Mouse (Mus musculus): ENCODE results near the gene Serpinb5. TPM values are rescaled to one million over a fixed set of nuclear protein-coding genes. Genes with fewer than 3 reads are reported as not detected.

The Serpinb5 gene
- not detected in 2 replicates for polyA plus RNA-seq (2015; fragmentation: Nextera tagmentation; extraction: Ambion mirVana)

- 71% methylated on average over 8 of the region's 8 CpGs for WGBS
- H3K27ac ChIP-seq (replicated peaks): no peak within 1 kb of the TSS
- no peaks in the 10 kb centered on the region for H3K9me3 ChIP-seq
These were observed at the start of gene Serpinb5 for GRCm38 (mm10) chr1:106860847-106861246. Gene Serpinb5, plus strand, starts transcription at chr1:106861173.

GRCm38 (mm10) chr1:106814864-106815263 lies 46.1 kb upstream of the Serpinb5 start:
- Histone ChIP-seq H3K4me1 (no peaks in the 10 kb centered on the region), H3K36me3 (no peaks in the 10 kb centered on the region), H3K9ac (replicated peaks) (no peak overlapping the region), H3K27me3 (no peaks in the 10 kb centered on the region), H3K27ac (replicated peaks) (no peak overlapping the region), H3K4me2 (replicated peaks) (no peak overlapping the region), H3K4me3 (no peak overlapping the region), H3K9me3 (no peaks in the 10 kb centered on the region)
- ATAC-seq (replicated peaks): no peak
- WGBS: 78% methylated on average over 5 of the region's 5 CpGs

More at GRCm38 (mm10) chr1:106860847-106861246, at the start of gene Serpinb5:
- H3K4me2 ChIP-seq (replicated peaks): no peak within 1 kb of the TSS
- no peaks in the 10 kb centered on the region for H3K36me3 ChIP-seq
- H3K4me1 ChIP-seq: no peaks in the 10 kb centered on the region
- H3K9ac ChIP-seq (replicated peaks): no peak within 1 kb of the TSS
- H3K4me3 ChIP-seq: no peak within 1 kb of the TSS
- H3K27me3 ChIP-seq: no peaks in the 10 kb centered on the region
- ATAC-seq (replicated peaks): no peak

GRCm38 (mm10) chr1:106815265-106815664 lies 45.7 kb upstream of the Serpinb5 start:
- 86% methylated on average over 6 of the region's 6 CpGs for WGBS
- ATAC-seq (replicated peaks): no peak

GRCm38 (mm10) chr1:106816766-106817165 lies 44.2 kb upstream of the Serpinb5 start:
- Histone ChIP-seq H3K4me3 (no peak overlapping the region), H3K4me1 (no peaks in the 10 kb centered on the region), H3K4me2 (replicated peaks) (no peak overlapping the region), H3K9ac (replicated peaks) (no peak overlapping the region), H3K27me3 (no peaks in the 10 kb centered on the region), H3K27ac (replicated peaks) (no peak overlapping the region), H3K9me3 (no peaks in the 10 kb centered on the region), H3K36me3 (no peaks in the 10 kb centered on the region)
- no peak for ATAC-seq (replicated peaks)
- WGBS: 90% methylated on average over 11 of the region's 11 CpGs

More at GRCm38 (mm10) chr1:106815265-106815664, 45.7 kb upstream of the Serpinb5 start:
- H3K27me3 ChIP-seq: no peaks in the 10 kb centered on the region
- H3K36me3 ChIP-seq: no peaks in the 10 kb centered on the region
- no peak overlapping the region for H3K27ac ChIP-seq (replicated peaks)
- H3K4me2 ChIP-seq (replicated peaks): no peak overlapping the region
- H3K4me3 ChIP-seq: no peak overlapping the region
- H3K9me3 ChIP-seq: no peaks in the 10 kb centered on the region
- H3K9ac ChIP-seq (replicated peaks): no peak overlapping the region
- no peaks in the 10 kb centered on the region for H3K4me1 ChIP-seq

- Histone ChIP-seq H3K9ac (replicated peaks) (no peak overlapping the region), H3K4me1 (0 out of 2 replicates have a peak, but pooled peaks cover 4% of the 10 kb centered on the region), H3K4me2 (replicated peaks) (no peak overlapping the region), H3K27ac (replicated peaks) (no peak overlapping the region), H3K4me3 (no peak overlapping the region), H3K27me3 (no peaks in the 10 kb centered on the region), H3K36me3 (no peaks in the 10 kb centered on the region), H3K9me3 (no peaks in the 10 kb centered on the region)
- ATAC-seq (replicated peaks): no peak; the same call in 1 of the 2 replicates
- 25% methylated on average over 4 of the region's 4 CpGs for WGBS
These were observed 42.6 kb upstream of the Serpinb5 start for GRCm38 (mm10) chr1:106818323-106818722.

GRCm38 (mm10) chr1:106822297-106822696 lies 38.7 kb upstream of the Serpinb5 start:
- 58% methylated on average over 3 of the region's 3 CpGs for WGBS
- H3K27ac ChIP-seq (replicated peaks): no peak overlapping the region
- no peak overlapping the region for H3K9ac ChIP-seq (replicated peaks)
- H3K4me3 ChIP-seq: no peak overlapping the region
- H3K36me3 ChIP-seq: no peaks in the 10 kb centered on the region
- 0 out of 2 replicates have a peak, but pooled peaks cover 4% of the 10 kb centered on the region for H3K4me1 ChIP-seq
- no peak for ATAC-seq (replicated peaks)
- no peaks in the 10 kb centered on the region for H3K27me3 ChIP-seq
- H3K9me3 ChIP-seq: no peaks in the 10 kb centered on the region
- no peak overlapping the region for H3K4me2 ChIP-seq (replicated peaks)

- H3K27me3 ChIP-seq: no peaks in the 10 kb centered on the region
- ATAC-seq (replicated peaks): no peak
- H3K27ac ChIP-seq (replicated peaks): no peak overlapping the region
- no peaks in the 10 kb centered on the region for H3K9me3 ChIP-seq
- no peaks in the 10 kb centered on the region for H3K4me1 ChIP-seq
- H3K4me3 ChIP-seq: no peak overlapping the region
- H3K4me2 ChIP-seq (replicated peaks): no peak overlapping the region
- no peaks in the 10 kb centered on the region for H3K36me3 ChIP-seq
- no peak overlapping the region for H3K9ac ChIP-seq (replicated peaks)
- 82% methylated on average over 4 of the region's 4 CpGs for WGBS
These were observed 32.2 kb upstream of the Serpinb5 start for GRCm38 (mm10) chr1:106828784-106829183.

- H3K27ac ChIP-seq (replicated peaks): no peak overlapping the region
- H3K36me3 ChIP-seq: no peaks in the 10 kb centered on the region
- no peaks in the 10 kb centered on the region for H3K9me3 ChIP-seq
- H3K9ac ChIP-seq (replicated peaks): no peak overlapping the region
- ATAC-seq (replicated peaks): no peak
- no peaks in the 10 kb centered on the region for H3K4me1 ChIP-seq
- no peak overlapping the region for H3K4me3 ChIP-seq
- H3K4me2 ChIP-seq (replicated peaks): no peak overlapping the region
- WGBS: 92% methylated on average over 6 of the region's 6 CpGs
- no peaks in the 10 kb centered on the region for H3K27me3 ChIP-seq
These were observed 4.6 kb downstream of the Serpinb5 start for GRCm38 (mm10) chr1:106865543-106865942.

- Histone ChIP-seq H3K9me3 (no peaks in the 10 kb centered on the region), H3K27me3 (no peaks in the 10 kb centered on the region), H3K27ac (replicated peaks) (no peak overlapping the region), H3K4me1 (no peaks in the 10 kb centered on the region), H3K4me3 (no peak overlapping the region), H3K9ac (replicated peaks) (no peak overlapping the region), H3K36me3 (no peaks in the 10 kb centered on the region), H3K4me2 (replicated peaks) (no peak overlapping the region)
- 65% methylated on average over 5 of the region's 5 CpGs for WGBS
- ATAC-seq (replicated peaks): no peak
These were observed 5.1 kb downstream of the Serpinb5 start for GRCm38 (mm10) chr1:106866029-106866428.

- no peak for ATAC-seq (replicated peaks)
- Histone ChIP-seq H3K4me2 (replicated peaks) (no peak overlapping the region), H3K4me1 (no peaks in the 10 kb centered on the region), H3K9ac (replicated peaks) (no peak overlapping the region), H3K36me3 (no peaks in the 10 kb centered on the region), H3K27me3 (no peaks in the 10 kb centered on the region), H3K27ac (replicated peaks) (no peak overlapping the region), H3K4me3 (no peak overlapping the region), H3K9me3 (no peaks in the 10 kb centered on the region)
- WGBS: 64% methylated on average over 6 of the region's 6 CpGs
These were observed 5.8 kb downstream of the Serpinb5 start for GRCm38 (mm10) chr1:106866768-106867167.

GRCm38 (mm10) chr1:106869986-106870385 lies 9.0 kb downstream of the Serpinb5 start:
- Histone ChIP-seq H3K27ac (replicated peaks) (no peak overlapping the region), H3K36me3 (no peaks in the 10 kb centered on the region), H3K27me3 (no peaks in the 10 kb centered on the region), H3K4me3 (no peak overlapping the region), H3K9me3 (no peaks in the 10 kb centered on the region), H3K4me1 (no peaks in the 10 kb centered on the region), H3K4me2 (replicated peaks) (no peak overlapping the region), H3K9ac (replicated peaks) (no peak overlapping the region)
- ATAC-seq (replicated peaks): no peak

- Histone ChIP-seq H3K9me3 (no peaks in the 10 kb centered on the region), H3K27me3 (no peaks in the 10 kb centered on the region), H3K4me3 (no peak overlapping the region), H3K4me1 (no peaks in the 10 kb centered on the region), H3K27ac (replicated peaks) (no peak overlapping the region), H3K4me2 (replicated peaks) (no peak overlapping the region), H3K9ac (replicated peaks) (no peak overlapping the region), H3K36me3 (no peaks in the 10 kb centered on the region)
- no peak for ATAC-seq (replicated peaks)
- 91% methylated on average over 5 of the region's 5 CpGs for WGBS
These were observed 14.4 kb downstream of the Serpinb5 start for GRCm38 (mm10) chr1:106875193-106875886.

GRCm38 (mm10) chr1:106876147-106876546 lies 15.2 kb downstream of the Serpinb5 start:
- H3K9me3 ChIP-seq: no peaks in the 10 kb centered on the region
- H3K4me3 ChIP-seq: no peak overlapping the region
- no peak overlapping the region for H3K9ac ChIP-seq (replicated peaks)
- no peaks in the 10 kb centered on the region for H3K36me3 ChIP-seq
- WGBS: 89% methylated on average over 3 of the region's 3 CpGs
- H3K27me3 ChIP-seq: no peaks in the 10 kb centered on the region
- no peak overlapping the region for H3K4me2 ChIP-seq (replicated peaks)
- no peak overlapping the region for H3K27ac ChIP-seq (replicated peaks)
- H3K4me1 ChIP-seq: no peaks in the 10 kb centered on the region
- ATAC-seq (replicated peaks): no peak
